Mouse (Mus musculus) thymus, adult 2 months (tissue): Measurements from ENCODE around the gene Myh6. TPM values are rescaled to one million over a fixed set of nuclear protein-coding genes. Genes with fewer than 3 reads are reported as not detected.
A peak's percentile ranks its signal among the peaks of the same experiment; 100 is the strongest.

Experiments used
- DNase-seq: peaks from one replicate; pipeline ENCODE4 v3.0.0; 2021
- H3K27ac ChIP-seq: fragments of 200-500 bp; 2 replicates; pipeline ENCODE4 v1.5.1; 2012; ENCODE audit warnings: low read length, control low read depth; ENCODE audit not compliant: control insufficient read depth, insufficient read depth
- H3K27me3 ChIP-seq: fragments of 200-500 bp; 2 replicates; pipeline ENCODE4 v1.6.1; 2012; ENCODE audit warnings: mild to moderate bottlenecking, low read length, moderate library complexity, mixed read lengths; ENCODE audit not compliant: control insufficient read depth, insufficient read depth
- H3K36me3 ChIP-seq: fragments of 200-500 bp; 2 replicates; pipeline ENCODE4 v1.6.1; 2012; ENCODE audit warnings: mild to moderate bottlenecking, low read length, moderate library complexity; ENCODE audit not compliant: control insufficient read depth, insufficient read depth
- H3K4me1 ChIP-seq: fragments of 200-500 bp; replicated peaks from 2 replicates; pipeline ENCODE4 v1.6.1; 2012; ENCODE audit warnings: low read length; ENCODE audit not compliant: control insufficient read depth, insufficient read depth
- H3K4me3 ChIP-seq: fragments of 200-500 bp; 2 replicates; pipeline ENCODE4 v1.5.1; 2012; ENCODE audit warnings: mild to moderate bottlenecking, low read length, control low read depth, moderate library complexity; ENCODE audit not compliant: control insufficient read depth, insufficient read depth
- CTCF ChIP-seq: fragments of 200-500 bp; IDR thresholded peaks from 2 replicates; pipeline ENCODE4 v1.5.1; 2012; ENCODE audit warnings: mild to moderate bottlenecking, control low read depth, low read length, moderate library complexity, borderline replicate concordance; ENCODE audit not compliant: control insufficient read depth, poor library complexity, insufficient read depth; ENCODE audit errors: extremely low read depth
- POLR2A ChIP-seq: fragments of 200-500 bp; IDR thresholded peaks from 2 replicates; pipeline ENCODE4 v1.6.1; 2012; ENCODE audit warnings: mild to moderate bottlenecking, low read length, control low read depth, moderate library complexity; ENCODE audit not compliant: control insufficient read depth, poor library complexity, insufficient read depth; ENCODE audit errors: extremely low read depth
- WGBS: fragments of 180-500 bp; shearing (Covaris S2); methylation state at CpG from one replicate; pipeline ENCODE4 v1.1.7; 2018; 5-methylcytosine and 5-hydroxymethylcytosine counted together
- polyA plus RNA-seq: library from polyadenylated mRNA; depleted of rRNA; stranded (reverse); fragments of >200 nt; gene quantifications from 2 replicates; pipeline ENCODE4 v1.2.3, GENCODE M21; 2012; rRNA removed

Gene Myh6
- polyA plus RNA-seq, 1 experiment, result 159 TPM

DNA sequence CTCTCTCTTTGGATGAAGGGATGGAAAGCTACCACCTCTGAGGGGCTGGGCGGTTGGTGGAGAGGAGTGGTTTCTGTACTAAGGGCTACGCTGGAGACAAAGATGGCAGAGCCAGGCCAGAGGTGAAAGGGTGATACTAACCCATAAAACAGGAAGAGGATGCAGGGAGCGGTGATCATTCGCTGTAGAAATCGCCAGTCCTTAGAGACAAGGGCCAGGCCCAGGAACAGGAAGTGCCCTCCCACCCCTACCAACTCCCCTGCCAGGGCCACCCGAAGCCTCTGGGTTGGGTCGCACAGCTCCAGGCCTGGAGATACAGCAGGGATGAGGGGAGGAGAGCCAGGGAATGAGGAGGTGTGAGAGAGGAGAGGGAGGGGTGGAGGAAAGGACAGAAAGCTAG lies 58.0 kb downstream of the Myh6 start:
- no peak for TF ChIP-seq CTCF
- no peak for TF ChIP-seq POLR2A
- no peak for DNase-seq
- H3K4me1 ChIP-seq, result peaks cover 5% of the 10 kb centered on the region; the same call in 1 of the 2 replicates
- no peaks in the 10 kb centered on the region for H3K36me3 ChIP-seq
- no peak overlapping the region for H3K27ac ChIP-seq
- no peak overlapping the region for H3K4me3 ChIP-seq
- WGBS, result 85% methylated on average over 7 of the region's 7 CpGs
- H3K27me3 ChIP-seq, result no peaks in the 10 kb centered on the region

DNA sequence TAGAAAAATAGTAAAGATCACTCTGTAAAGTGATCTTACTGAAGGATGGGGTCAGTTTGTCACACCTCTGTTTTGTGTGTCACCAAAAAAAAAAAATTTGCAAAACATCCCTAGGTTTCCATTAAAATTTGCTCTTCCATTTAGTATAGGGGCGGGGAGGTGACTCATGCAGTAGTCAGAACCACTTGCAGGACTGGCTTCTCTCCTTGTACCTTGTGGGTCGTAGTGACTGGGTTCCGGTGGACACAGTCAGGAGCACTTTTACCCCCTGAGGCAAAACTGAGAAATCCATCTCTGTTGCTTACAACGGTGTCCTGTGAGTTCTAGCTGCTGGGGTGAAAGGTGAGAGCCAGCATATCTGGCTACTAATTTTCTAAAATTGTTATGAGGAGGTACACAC lies 63.1 kb downstream of the Myh6 start:
- TF ChIP-seq CTCF, result no peak
- no peak for TF ChIP-seq POLR2A
- 97% methylated on average over 4 of the region's 4 CpGs for WGBS
- H3K36me3 ChIP-seq, result no peaks in the 10 kb centered on the region

DNA sequence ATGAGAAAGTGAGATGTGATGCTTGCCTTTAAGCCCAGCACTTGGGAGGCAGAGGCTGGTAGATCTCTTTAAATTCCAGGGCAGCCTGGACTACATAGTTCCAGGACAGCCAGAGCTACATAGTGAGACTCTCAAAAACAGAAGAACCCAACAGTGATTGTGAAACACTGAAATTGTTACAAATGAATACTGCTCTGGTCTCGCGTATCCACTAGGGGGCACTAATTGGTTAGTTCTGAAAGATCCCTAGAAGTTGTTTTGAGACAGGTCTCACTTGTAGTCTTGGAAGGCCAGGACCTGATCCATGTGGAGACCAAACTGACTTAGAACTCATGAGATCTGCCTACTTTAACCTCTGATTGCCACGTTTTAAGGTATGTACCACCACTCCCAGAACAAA lies 66.3 kb downstream of the Myh6 start:
- Histone ChIP-seq H3K4me1 (no peaks in the 10 kb centered on the region), H3K27me3 (no peaks in the 10 kb centered on the region), H3K36me3 (peaks cover 24% of the 10 kb centered on the region), H3K27ac (no peak overlapping the region), H3K4me3 (no peak overlapping the region)
- 2% methylated on average over 3 of the region's 3 CpGs for whole genome bisulfite sequencing
- TF ChIP-seq CTCF, result no peak
- TF ChIP-seq POLR2A, result no peak
- peak; percentile 57 for DNase-seq

More for the DNA sequence above, 63.1 kb downstream of the Myh6 start:
- DNase-seq, result no peak
- Histone ChIP-seq H3K27ac (no peak overlapping the region), H3K27me3 (no peaks in the 10 kb centered on the region), H3K4me3 (no peak overlapping the region), H3K4me1 (no peaks in the 10 kb centered on the region)

DNA sequence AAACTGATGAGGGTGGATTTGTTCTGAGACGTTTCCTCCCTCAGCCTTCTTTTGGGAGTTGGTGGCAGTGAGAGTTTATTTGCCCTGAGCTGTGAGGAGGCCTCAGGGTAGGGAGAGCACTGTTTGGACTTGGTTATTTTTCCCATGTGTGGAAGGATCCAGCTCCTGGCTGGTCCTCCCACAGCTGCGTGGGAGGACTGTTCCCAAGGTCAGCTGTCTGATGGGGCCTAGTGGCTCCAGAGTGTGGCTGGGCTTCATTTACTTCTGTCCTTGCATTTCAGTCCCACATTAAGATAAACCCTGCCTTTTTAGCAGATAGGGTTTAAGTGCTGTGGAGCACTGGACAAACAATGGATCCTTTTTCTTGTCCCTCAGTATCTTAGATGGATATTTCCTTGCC lies 69.3 kb downstream of the Myh6 start:
- Histone ChIP-seq H3K27me3 (no peaks in the 10 kb centered on the region), H3K27ac (no peak overlapping the region), H3K4me3 (no peak overlapping the region), H3K36me3 (peaks cover 24% of the 10 kb centered on the region), H3K4me1 (peaks cover 2% of the 10 kb centered on the region; the same call in 1 of the 2 replicates)
- no peak for DNase-seq
- TF ChIP-seq CTCF, result no peak
- no peak for TF ChIP-seq POLR2A
- 96% methylated on average over 2 of the region's 2 CpGs for WGBS

DNA sequence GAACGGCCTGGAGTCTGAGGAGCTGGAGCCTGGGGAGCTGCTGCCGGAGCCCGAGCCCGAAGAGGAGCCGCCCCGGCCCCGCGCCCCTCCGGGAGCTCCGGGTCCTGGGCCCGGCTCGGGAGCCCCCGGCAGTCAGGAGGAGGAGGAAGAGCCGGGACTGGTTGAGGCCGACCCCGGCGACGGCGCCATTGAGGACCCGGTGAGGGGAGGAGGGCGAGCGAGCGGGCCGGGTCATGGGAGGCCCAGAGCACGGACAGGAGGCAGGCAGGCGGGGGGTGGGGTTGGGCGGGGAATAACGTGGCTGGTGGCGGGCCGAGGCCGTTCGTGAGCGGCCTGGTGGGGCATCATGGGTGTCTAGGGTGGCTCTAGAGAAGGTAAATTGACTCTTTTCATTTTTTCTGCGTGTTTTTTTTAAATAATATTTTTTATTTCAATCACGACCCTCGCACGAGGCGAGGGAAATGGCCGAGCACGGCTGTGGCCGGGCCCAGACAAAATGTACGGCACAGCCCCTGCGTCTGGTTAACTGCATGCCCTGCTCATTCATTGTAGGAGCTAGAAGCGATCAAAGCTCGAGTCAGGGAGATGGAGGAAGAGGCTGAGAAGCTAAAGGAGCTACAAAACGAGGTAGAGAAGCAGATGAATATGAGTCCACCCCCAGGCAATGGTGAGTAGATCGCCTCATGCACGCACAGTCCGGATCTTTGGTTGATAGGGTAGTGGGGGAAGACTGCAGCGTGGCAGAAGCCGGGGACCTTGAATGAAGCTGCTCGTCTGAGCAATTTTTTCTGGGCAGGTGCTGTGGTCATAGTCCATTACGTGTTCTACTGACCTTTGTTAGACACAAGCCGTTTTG lies 72.2 kb downstream of the Myh6 start:
- Histone ChIP-seq H3K4me1 (peaks cover 2% of the 10 kb centered on the region; the same call in 1 of the 2 replicates), H3K27me3 (no peaks in the 10 kb centered on the region), H3K27ac (peak overlapping the region; percentile 13; the same call in 1 of the 2 replicates), H3K4me3 (peak overlapping the region; percentile 86), H3K36me3 (peaks cover 24% of the 10 kb centered on the region)
- peak; percentile 9 for DNase-seq
- TF ChIP-seq CTCF, result no peak
- TF ChIP-seq POLR2A, result no peak
- under 1% methylated on average over 54 of the region's 54 CpGs for WGBS

DNA sequence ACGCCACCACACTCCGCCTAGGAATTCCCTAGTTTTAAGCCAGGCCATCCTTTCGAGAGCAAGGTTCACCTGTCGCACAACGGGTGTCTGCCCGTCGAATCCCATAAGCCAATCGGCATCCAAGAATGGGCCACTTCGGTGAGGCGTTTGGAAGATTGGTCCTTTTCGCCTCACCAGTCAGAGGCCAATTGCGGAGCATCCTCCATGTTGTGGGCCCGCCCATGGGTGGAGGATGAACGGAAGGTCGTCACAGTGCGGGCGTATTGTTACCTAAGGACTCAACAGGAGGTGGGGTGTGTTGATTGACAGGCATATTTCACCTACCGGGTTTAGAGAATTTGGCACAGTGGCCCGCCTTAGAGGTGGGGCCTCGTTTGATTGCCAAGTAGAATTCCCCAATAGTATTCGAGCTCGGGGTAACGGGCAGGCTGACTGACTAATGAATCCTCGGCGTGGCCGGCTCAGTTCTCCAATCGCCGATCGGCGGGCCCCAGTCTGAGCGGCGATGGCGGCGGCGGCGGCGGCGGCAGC lies 73.0 kb downstream of the Myh6 start:
- Histone ChIP-seq H3K27ac (peak overlapping the region; percentile 44; the same call in 1 of the 2 replicates), H3K4me3 (peak overlapping the region; percentile 51), H3K27me3 (no peaks in the 10 kb centered on the region), H3K36me3 (peaks cover 24% of the 10 kb centered on the region), H3K4me1 (peaks cover 2% of the 10 kb centered on the region; the same call in 1 of the 2 replicates)
- peak; percentile 98 for DNase-seq
- peak; percentile 67; the same call in 1 of the 2 replicates for TF ChIP-seq POLR2A
- 0 out of 2 replicates have a peak, but pooled peaks have one; percentile 21 for TF ChIP-seq CTCF
- under 1% methylated on average over 38 of the region's 38 CpGs for WGBS

DNA sequence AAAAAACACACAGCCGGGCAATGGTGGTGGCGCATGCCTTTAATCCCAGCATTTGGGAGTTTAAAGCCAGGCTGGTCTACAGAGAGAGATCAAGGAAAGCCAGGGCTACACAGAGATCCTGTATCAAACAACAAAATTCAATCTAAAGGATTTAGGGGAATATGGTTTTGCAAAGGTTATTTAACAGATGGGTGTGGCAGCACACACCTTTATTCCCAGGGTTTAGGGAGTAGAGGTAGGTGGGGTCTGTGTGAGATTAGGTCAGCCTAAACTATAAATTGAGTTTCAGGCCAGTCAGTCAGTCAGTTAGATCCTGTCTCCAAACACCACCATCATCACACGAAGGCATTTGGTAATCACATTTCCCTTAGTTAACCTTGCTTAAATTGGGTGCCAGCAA lies 74.5 kb downstream of the Myh6 start, which contains the start of gene Pabpn1:
Gene Pabpn1, plus strand, starts transcription at position 301 of the 400 bp plus-strand sequence.
- no peaks in the 10 kb centered on the region for H3K27me3 ChIP-seq
- no peak for DNase-seq
- H3K27ac ChIP-seq, result no peak within 1 kb of the TSS
- TF ChIP-seq POLR2A (no peak), CTCF (no peak)
- peaks cover 17% of the 10 kb centered on the region for H3K36me3 ChIP-seq
- WGBS, result 95% methylated on average over 3 of the region's 3 CpGs
- no peak within 1 kb of the TSS for H3K4me3 ChIP-seq
- peaks cover 2% of the 10 kb centered on the region; the same call in 1 of the 2 replicates for H3K4me1 ChIP-seq

Other genes starting within 250 kb of the Myh6 start
- gene Slc7a8, start 185.0 kb downstream of the Myh6 start, polyA plus RNA-seq, result 10.0 and 11.6 TPM in 2 replicates
- 0.15 TPM in 1 of 2 replicates, not detected in the other for gene Rnf212b, start 152.8 kb downstream of the Myh6 start, polyA plus RNA-seq
- 4.7 and 5.9 TPM in 2 replicates for gene Homez, start 96.0 kb downstream of the Myh6 start, polyA plus RNA-seq
- gene Ppp1r3e, start 89.4 kb downstream of the Myh6 start, polyA plus RNA-seq, result 14.3 and 18.2 TPM in 2 replicates
- gene Bcl2l2, start 83.5 kb downstream of the Myh6 start, polyA plus RNA-seq, result 21.4 and 23.5 TPM in 2 replicates
- 0.28 and 1.9 TPM in 2 replicates for gene Gm20521, start 83.5 kb downstream of the Myh6 start, polyA plus RNA-seq
- gene Pabpn1, start 74.4 kb downstream of the Myh6 start, polyA plus RNA-seq, result 190 and 219 TPM in 2 replicates
- gene Slc22a17, start 53.8 kb downstream of the Myh6 start, polyA plus RNA-seq, result 25.7 and 29.9 TPM in 2 replicates
- gene Efs, start 40.8 kb downstream of the Myh6 start, polyA plus RNA-seq, result 20.0 and 25.0 TPM in 2 replicates
- gene Il25, start 34.2 kb downstream of the Myh6 start, polyA plus RNA-seq, result 0.11 and 0.50 TPM in 2 replicates
- gene Cmtm5, start 30.7 kb downstream of the Myh6 start, polyA plus RNA-seq, result 0.67 and 0.92 TPM in 2 replicates
- not detected in 2 replicates for gene Gm17428, start 10.0 kb upstream of the Myh6 start, polyA plus RNA-seq
- 0.23 and 0.96 TPM in 2 replicates for gene Myh7, start 27.7 kb upstream of the Myh6 start, polyA plus RNA-seq
- 24.6 and 31.0 TPM in 2 replicates for gene Ngdn, start 48.5 kb upstream of the Myh6 start, polyA plus RNA-seq
- 6.3 and 6.6 TPM in 2 replicates for gene Zfhx2, start 125.4 kb upstream of the Myh6 start, polyA plus RNA-seq
- 6.0 and 6.1 TPM in 2 replicates for gene Thtpa, start 127.9 kb upstream of the Myh6 start, polyA plus RNA-seq
- 91.5 and 94.5 TPM in 2 replicates for gene Ap1g2, start 139.7 kb upstream of the Myh6 start, polyA plus RNA-seq
- 0.37 and 0.51 TPM in 2 replicates for gene Jph4, start 150.0 kb upstream of the Myh6 start, polyA plus RNA-seq